Mouse (Mus musculus): ENCODE measurements around the gene Tshz2. TPM values are rescaled to one million over a fixed set of nuclear protein-coding genes. Genes with fewer than 3 reads are reported as not detected.

The Tshz2 gene
- polyA plus RNA-seq, 1 experiment from 2014 or later = 3.4 TPM

GRCm38 (mm10) chr2:169833638-169834037, 200.8 kb downstream of the Tshz2 start:
- ATAC-seq (no peak), DNase-seq (ENCODE audit: low spot score) (no peak)
- Histone ChIP-seq H3K27me3 (replicated peaks; ENCODE audit: insufficient read depth, low read length) (no peaks in the 10 kb centered on the region), H3K4me2 (replicated peaks; ENCODE audit: low read depth, low read length) (no peak overlapping the region), H3K9ac (replicated peaks; ENCODE audit: low read depth) (no peak overlapping the region), H3K4me3 (ENCODE audit: low read depth, low read length) (no peak overlapping the region), H3K36me3 (ENCODE audit: insufficient read depth, low read length) (no peaks in the 10 kb centered on the region), H3K27ac (ENCODE audit: low read length) (no peak overlapping the region), H3K9me3 (ENCODE audit: low read length) (no peaks in the 10 kb centered on the region), H3K4me1 (ENCODE audit: insufficient read depth, low read depth, low read length) (no peaks in the 10 kb centered on the region)
- no peak for TF ChIP-seq EP300 (IDR thresholded peaks at IDR 0.05)
- no peak for TF ChIP-seq CTCF (IDR thresholded peaks at IDR 0.05)
- 51% methylated on average over 9 of the region's 9 CpGs for WGBS

GRCm38 (mm10) chr2:169834602-169835001, 201.8 kb downstream of the Tshz2 start:
- no peaks in the 10 kb centered on the region for H3K36me3 ChIP-seq (ENCODE audit: insufficient read depth, low read length)
- peak; percentile 34 for DNase-seq (ENCODE audit: low spot score)
- H3K27ac ChIP-seq (ENCODE audit: low read length) = no peak overlapping the region
- TF ChIP-seq EP300 (IDR thresholded peaks at IDR 0.05) (no peak), CTCF (IDR thresholded peaks at IDR 0.05) (no peak)
- H3K4me1 ChIP-seq (ENCODE audit: insufficient read depth, low read depth, low read length) = no peaks in the 10 kb centered on the region
- H3K9me3 ChIP-seq (ENCODE audit: low read length) = no peaks in the 10 kb centered on the region
- H3K4me3 ChIP-seq (ENCODE audit: low read depth, low read length) = no peak overlapping the region
- H3K27me3 ChIP-seq (replicated peaks; ENCODE audit: insufficient read depth, low read length) = no peaks in the 10 kb centered on the region
- WGBS = 11% methylated on average over 7 of the region's 7 CpGs
- no peak overlapping the region for H3K4me2 ChIP-seq (replicated peaks; ENCODE audit: low read depth, low read length)
- H3K9ac ChIP-seq (replicated peaks; ENCODE audit: low read depth) = no peak overlapping the region
- peak; percentile 32; the same call in 1 of the 2 replicates for ATAC-seq

GRCm38 (mm10) chr2:169837031-169837605, 204.3 kb downstream of the Tshz2 start:
- WGBS = 74% methylated on average over 7 of the region's 7 CpGs
- H3K36me3 ChIP-seq (ENCODE audit: insufficient read depth, low read length) = no peaks in the 10 kb centered on the region
- no peak overlapping the region for H3K27ac ChIP-seq (ENCODE audit: low read length)
- H3K4me1 ChIP-seq (ENCODE audit: insufficient read depth, low read depth, low read length) = no peaks in the 10 kb centered on the region
- H3K4me2 ChIP-seq (replicated peaks; ENCODE audit: low read depth, low read length) = no peak overlapping the region
- DNase-seq (ENCODE audit: low spot score) (peak; percentile 7), ATAC-seq (no peak)
- no peaks in the 10 kb centered on the region for H3K9me3 ChIP-seq (ENCODE audit: low read length)
- TF ChIP-seq EP300 (IDR thresholded peaks at IDR 0.05) (no peak), CTCF (IDR thresholded peaks at IDR 0.05) (no peak)
- H3K4me3 ChIP-seq (ENCODE audit: low read depth, low read length) = no peak overlapping the region
- H3K27me3 ChIP-seq (replicated peaks; ENCODE audit: insufficient read depth, low read length) = no peaks in the 10 kb centered on the region
- H3K9ac ChIP-seq (replicated peaks; ENCODE audit: low read depth) = no peak overlapping the region

GRCm38 (mm10) chr2:169838521-169838920, 205.7 kb downstream of the Tshz2 start:
- WGBS = 96% methylated on average over 13 of the region's 13 CpGs
- Histone ChIP-seq H3K36me3 (ENCODE audit: insufficient read depth, low read length) (no peaks in the 10 kb centered on the region), H3K27me3 (replicated peaks; ENCODE audit: insufficient read depth, low read length) (no peaks in the 10 kb centered on the region), H3K4me3 (ENCODE audit: low read depth, low read length) (no peak overlapping the region), H3K9ac (replicated peaks; ENCODE audit: low read depth) (no peak overlapping the region), H3K4me1 (ENCODE audit: insufficient read depth, low read depth, low read length) (no peaks in the 10 kb centered on the region), H3K9me3 (ENCODE audit: low read length) (no peaks in the 10 kb centered on the region), H3K27ac (ENCODE audit: low read length) (no peak overlapping the region), H3K4me2 (replicated peaks; ENCODE audit: low read depth, low read length) (no peak overlapping the region)
- DNase-seq (ENCODE audit: low spot score) (no peak), ATAC-seq (no peak)
- TF ChIP-seq EP300 (IDR thresholded peaks at IDR 0.05) (no peak), CTCF (IDR thresholded peaks at IDR 0.05) (no peak)

DNA sequence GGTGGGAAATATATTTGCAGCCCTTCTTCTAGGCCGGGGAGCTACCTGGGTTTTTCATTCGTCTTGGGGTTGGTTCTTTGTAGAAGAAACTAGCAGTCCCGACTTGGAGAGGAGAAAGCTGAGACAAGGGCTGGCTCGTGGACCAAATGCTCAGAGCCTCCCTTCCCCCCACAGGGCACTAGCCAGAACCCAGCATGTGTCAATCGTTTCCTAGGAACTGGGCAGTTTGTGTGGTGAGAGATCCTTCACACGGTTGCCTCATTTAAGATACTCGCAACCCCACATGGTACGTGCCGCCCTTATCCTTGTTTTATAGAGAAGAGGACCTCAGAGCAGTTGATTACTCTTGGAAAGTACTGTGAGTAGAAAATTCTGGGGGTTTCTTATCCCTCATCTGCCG, 208.6 kb downstream of the Tshz2 start:
- ATAC-seq = no peak
- TF ChIP-seq EP300 (IDR thresholded peaks at IDR 0.05) (no peak), CTCF (IDR thresholded peaks at IDR 0.05) (no peak)
- no peak overlapping the region for H3K4me3 ChIP-seq (ENCODE audit: low read depth, low read length)
- no peak overlapping the region for H3K4me2 ChIP-seq (replicated peaks; ENCODE audit: low read depth, low read length)
- no peaks in the 10 kb centered on the region for H3K36me3 ChIP-seq (ENCODE audit: insufficient read depth, low read length)
- no peaks in the 10 kb centered on the region for H3K27me3 ChIP-seq (replicated peaks; ENCODE audit: insufficient read depth, low read length)
- H3K27ac ChIP-seq (ENCODE audit: low read length) = no peak overlapping the region
- H3K9me3 ChIP-seq (ENCODE audit: low read length) = no peaks in the 10 kb centered on the region
- WGBS = 72% methylated on average over 10 of the region's 10 CpGs
- H3K4me1 ChIP-seq (ENCODE audit: insufficient read depth, low read depth, low read length) = no peaks in the 10 kb centered on the region
- DNase-seq (ENCODE audit: low spot score) = no peak
- H3K9ac ChIP-seq (replicated peaks; ENCODE audit: low read depth) = no peak overlapping the region

DNA sequence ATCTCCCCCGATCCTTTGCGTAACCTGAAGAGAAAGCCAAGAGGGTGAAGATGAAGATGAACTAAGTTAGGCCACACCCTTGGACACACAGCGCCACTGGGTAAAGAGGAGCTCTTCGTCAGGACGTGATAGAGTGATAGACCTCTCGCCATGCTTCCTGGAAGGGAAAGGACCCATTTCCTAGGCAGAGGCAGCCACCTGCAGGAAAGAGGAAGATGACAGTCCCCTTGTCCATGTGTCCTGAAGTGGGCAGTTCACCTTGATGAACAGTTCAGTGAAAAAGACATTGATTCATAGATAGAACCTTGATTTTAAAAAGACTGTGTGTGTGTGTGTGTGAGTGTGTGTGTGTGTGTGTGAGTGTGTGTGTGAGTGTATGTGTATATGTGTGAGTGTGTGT, 209.7 kb downstream of the Tshz2 start:
- no peak overlapping the region for H3K4me2 ChIP-seq (replicated peaks; ENCODE audit: low read depth, low read length)
- H3K9ac ChIP-seq (replicated peaks; ENCODE audit: low read depth) = no peak overlapping the region
- no peak overlapping the region for H3K27ac ChIP-seq (ENCODE audit: low read length)
- no peak overlapping the region for H3K4me3 ChIP-seq (ENCODE audit: low read depth, low read length)
- H3K27me3 ChIP-seq (replicated peaks; ENCODE audit: insufficient read depth, low read length) = no peaks in the 10 kb centered on the region
- DNase-seq (ENCODE audit: low spot score) = no peak
- TF ChIP-seq EP300 (IDR thresholded peaks at IDR 0.05) (no peak), CTCF (IDR thresholded peaks at IDR 0.05) (peak; percentile 48)
- H3K9me3 ChIP-seq (ENCODE audit: low read length) = no peaks in the 10 kb centered on the region
- no peak for ATAC-seq
- H3K36me3 ChIP-seq (ENCODE audit: insufficient read depth, low read length) = no peaks in the 10 kb centered on the region
- WGBS = 70% methylated on average over 6 of the region's 6 CpGs
- no peaks in the 10 kb centered on the region for H3K4me1 ChIP-seq (ENCODE audit: insufficient read depth, low read depth, low read length)

- Histone ChIP-seq H3K4me3 (ENCODE audit: low read depth, low read length) (no peak overlapping the region), H3K4me2 (replicated peaks; ENCODE audit: low read depth, low read length) (no peak overlapping the region), H3K27me3 (replicated peaks; ENCODE audit: insufficient read depth, low read length) (no peaks in the 10 kb centered on the region), H3K9me3 (ENCODE audit: low read length) (no peaks in the 10 kb centered on the region), H3K27ac (ENCODE audit: low read length) (no peak overlapping the region), H3K4me1 (ENCODE audit: insufficient read depth, low read depth, low read length) (no peaks in the 10 kb centered on the region), H3K9ac (replicated peaks; ENCODE audit: low read depth) (no peak overlapping the region), H3K36me3 (ENCODE audit: insufficient read depth, low read length) (no peaks in the 10 kb centered on the region)
- DNase-seq (ENCODE audit: low spot score) (no peak), ATAC-seq (no peak)
- WGBS = 70% methylated on average over 6 of the region's 6 CpGs
- no peak for TF ChIP-seq CTCF (IDR thresholded peaks at IDR 0.05)
- TF ChIP-seq EP300 (IDR thresholded peaks at IDR 0.05) = no peak
Observed at GRCm38 (mm10) chr2:169843553-169843952, 210.7 kb downstream of the Tshz2 start.

Data from lung, postnatal 0 days (tissue).